Mouse (Mus musculus): ENCODE data around the gene Olfr706.
"Not testable (repeated sequence)": the region's sequence is repeated elsewhere in the genome, so short reads cannot be mapped to it uniquely, and the experiment has no call there.

The Olfr706 gene

GRCm38 (mm10) chr7:106888062-106888461 lies at the start of gene Olfr706:
Gene Olfr706 (minus strand): TSS chr7:106888162.
- no peak for DNase-seq (ENCODE audit: low read depth, low spot score)

- DNase-seq (ENCODE audit: low read depth, low spot score): no peak
These were observed 44.2 kb upstream of the Olfr706 start, which contains the start of gene Olfr709-ps1 for GRCm38 (mm10) chr7:106932119-106932518. Gene Olfr709-ps1 (minus strand): TSS chr7:106932219.

- not testable (repeated sequence) for DNase-seq (ENCODE audit: low read depth, low spot score)
These were observed 33.0 kb upstream of the Olfr706 start for GRCm38 (mm10) chr7:106920961-106921360.

- DNase-seq (ENCODE audit: low read depth, low spot score): no peak
These were observed 19.7 kb upstream of the Olfr706 start, which contains the start of gene Olfr1532-ps1 for GRCm38 (mm10) chr7:106907676-106908075. Gene Olfr1532-ps1 (plus strand): TSS chr7:106908001.

GRCm38 (mm10) chr7:106901141-106901540 lies 13.2 kb upstream of the Olfr706 start, which contains the start of gene Olfr707:
Gene Olfr707 (minus strand): TSS chr7:106901241.
- DNase-seq (ENCODE audit: low read depth, low spot score): not testable (repeated sequence)

GRCm38 (mm10) chr7:106876791-106877190 lies 11.2 kb downstream of the Olfr706 start, which contains the start of gene Olfr705:
Gene Olfr705 (minus strand): TSS chr7:106876891.
- DNase-seq (ENCODE audit: low read depth, low spot score): no peak

- no peak for DNase-seq (ENCODE audit: low read depth, low spot score)
These were observed 25.1 kb downstream of the Olfr706 start, which contains the start of gene Olfr704 for GRCm38 (mm10) chr7:106862885-106863284. Gene Olfr704 (plus strand): TSS chr7:106863185.

GRCm38 (mm10) chr7:106843060-106843459 lies 44.9 kb downstream of the Olfr706 start, which contains the start of gene Olfr703:
Gene Olfr703 (plus strand): TSS chr7:106843360.
- DNase-seq (ENCODE audit: low read depth, low spot score): no peak

GRCm38 (mm10) chr7:106833793-106834192 lies 54.2 kb downstream of the Olfr706 start, which contains the start of gene Olfr702:
Gene Olfr702 (minus strand): TSS chr7:106833893.
- DNase-seq (ENCODE audit: low read depth, low spot score): no peak

Data from skeletal muscle tissue, adult 2 months (tissue).